Mouse (Mus musculus) hindbrain, embryonic 12.5 days (tissue): ENCODE data around the gene Yrdc. TPM values are rescaled to one million over a fixed set of nuclear protein-coding genes. Genes with fewer than 3 reads are reported as not detected.

ENCODE experiments used
- ATAC-seq: fragments of 200-750 bp; cut with Nextera tagmentation; 2 replicates; pipeline ENCODE4 v1.8.0; 2017; ENCODE audit warnings: moderate TSS enrichment; ENCODE audit not compliant: low FRiP score
- H3K27ac ChIP-seq: fragments of 300-500 bp; sonication (generic); 2 replicates; pipeline ENCODE4 v1.5.1; 2016; ENCODE audit warnings: mild to moderate bottlenecking
- H3K27me3 ChIP-seq: fragments of 300-500 bp; sonication (generic); 2 replicates; pipeline ENCODE4 v1.6.1; 2016; ENCODE audit warnings: mild to moderate bottlenecking
- H3K36me3 ChIP-seq: fragments of 300-500 bp; sonication (generic); 2 replicates; pipeline ENCODE4 v1.6.1; 2016; ENCODE audit warnings: mild to moderate bottlenecking
- H3K4me1 ChIP-seq: fragments of 300-500 bp; sonication (generic); 2 replicates; pipeline ENCODE4 v1.6.1; 2016
- H3K4me2 ChIP-seq: fragments of 300-500 bp; sonication (generic); replicated peaks from 2 replicates; pipeline ENCODE4 v1.6.1; 2016; ENCODE audit warnings: mild to moderate bottlenecking
- H3K4me3 ChIP-seq: fragments of 300-500 bp; sonication (generic); 2 replicates; pipeline ENCODE4 v1.5.1; 2016; ENCODE audit warnings: mild to moderate bottlenecking
- H3K9ac ChIP-seq: fragments of 300-500 bp; sonication (generic); 2 replicates; pipeline ENCODE4 v1.6.1; 2016; ENCODE audit warnings: mild to moderate bottlenecking, moderate library complexity
- H3K9me3 ChIP-seq: fragments of 300-500 bp; sonication (generic); replicated peaks from 2 replicates; pipeline ENCODE4 v1.6.1; 2016; ENCODE audit warnings: mild to moderate bottlenecking
- WGBS: fragments of 180-500 bp; shearing (Covaris S2); methylation state at CpG from one replicate; pipeline ENCODE4 v1.1.7; 2016; 5-methylcytosine and 5-hydroxymethylcytosine counted together
- polyA plus RNA-seq: library from polyadenylated mRNA; unstranded; fragments of >200 nt; fragmentation: Nextera tagmentation; extraction: Ambion mirVana; gene quantifications from 2 replicates; pipeline ENCODE4 v1.2.1, GENCODE M21; 2016

The Yrdc gene
- polyA plus RNA-seq, 1 experiment from 2014 or later = 48.5 TPM

- Histone ChIP-seq H3K27me3 (no peaks in the 10 kb centered on the region), H3K4me2 (no peak overlapping the region), H3K4me1 (no peaks in the 10 kb centered on the region), H3K36me3 (peaks cover 68% of the 10 kb centered on the region), H3K27ac (no peak overlapping the region), H3K4me3 (no peak overlapping the region), H3K9ac (no peak overlapping the region), H3K9me3 (no peaks in the 10 kb centered on the region)
- WGBS = 94% methylated on average over 6 of the region's 6 CpGs
- ATAC-seq = no peak
These were observed 25.5 kb upstream of the Yrdc start for GRCm38 (mm10) chr4:124824967-124825366.

GRCm38 (mm10) chr4:124825371-124825965 is 25.0 kb upstream of the Yrdc start:
- Histone ChIP-seq H3K9me3 (no peaks in the 10 kb centered on the region), H3K27me3 (no peaks in the 10 kb centered on the region), H3K4me2 (no peak overlapping the region), H3K36me3 (peaks cover 68% of the 10 kb centered on the region), H3K27ac (no peak overlapping the region), H3K9ac (no peak overlapping the region), H3K4me3 (no peak overlapping the region), H3K4me1 (no peaks in the 10 kb centered on the region)
- ATAC-seq = no peak
- 94% methylated on average over 21 of the region's 21 CpGs for WGBS

DNA sequence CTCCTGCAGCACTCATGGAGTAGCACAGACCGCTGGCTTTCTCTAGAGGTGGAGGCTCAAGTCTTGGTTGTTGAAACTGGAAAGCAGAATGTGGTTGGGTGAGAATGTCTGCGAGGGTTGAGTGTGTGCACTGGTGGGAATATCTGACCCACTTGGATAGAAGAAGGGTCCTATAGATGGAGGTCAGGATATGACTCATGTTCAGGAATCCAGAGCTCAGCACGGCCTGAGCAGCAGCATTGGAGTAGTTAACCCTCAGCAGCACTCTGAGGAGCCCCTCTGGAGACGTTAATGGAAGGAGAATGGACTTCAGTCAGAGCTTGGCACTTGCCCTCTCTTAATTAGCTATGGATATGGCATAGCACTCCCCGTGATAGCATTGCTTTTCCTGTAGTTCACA is 20.8 kb upstream of the Yrdc start:
- no peak overlapping the region for H3K4me2 ChIP-seq
- H3K4me3 ChIP-seq = no peak overlapping the region
- 92% methylated on average over 5 of the region's 5 CpGs for WGBS
- H3K9ac ChIP-seq = no peak overlapping the region
- H3K36me3 ChIP-seq = peaks cover 71% of the 10 kb centered on the region
- no peaks in the 10 kb centered on the region for H3K27me3 ChIP-seq
- no peaks in the 10 kb centered on the region for H3K4me1 ChIP-seq
- no peak for ATAC-seq
- H3K9me3 ChIP-seq = no peaks in the 10 kb centered on the region
- H3K27ac ChIP-seq = no peak overlapping the region

- Histone ChIP-seq H3K4me1 (no peaks in the 10 kb centered on the region), H3K4me3 (no peak overlapping the region), H3K9ac (no peak overlapping the region), H3K9me3 (no peaks in the 10 kb centered on the region), H3K27ac (no peak overlapping the region), H3K4me2 (no peak overlapping the region), H3K36me3 (peaks cover 55% of the 10 kb centered on the region), H3K27me3 (no peaks in the 10 kb centered on the region)
- no peak for ATAC-seq
- 93% methylated on average over 10 of the region's 10 CpGs for WGBS
These were observed 17.7 kb upstream of the Yrdc start for GRCm38 (mm10) chr4:124832796-124833195.

- Histone ChIP-seq H3K4me2 (no peak overlapping the region), H3K4me1 (no peaks in the 10 kb centered on the region), H3K9me3 (no peaks in the 10 kb centered on the region; the same call in 1 of the 2 replicates), H3K27ac (no peak overlapping the region), H3K27me3 (no peaks in the 10 kb centered on the region), H3K4me3 (no peak overlapping the region), H3K9ac (no peak overlapping the region), H3K36me3 (peaks cover 71% of the 10 kb centered on the region)
- WGBS = 88% methylated on average over 14 of the region's 14 CpGs
- ATAC-seq = no peak
These were observed 12.3 kb upstream of the Yrdc start for GRCm38 (mm10) chr4:124838035-124838700.

- 90% methylated on average over 1 of the region's 1 CpGs for WGBS
- H3K27ac ChIP-seq = no peak overlapping the region
- H3K9me3 ChIP-seq = no peaks in the 10 kb centered on the region; the same call in 1 of the 2 replicates
- no peaks in the 10 kb centered on the region for H3K4me1 ChIP-seq
- ATAC-seq = no peak
- H3K36me3 ChIP-seq = peaks cover 70% of the 10 kb centered on the region
- H3K4me2 ChIP-seq = no peak overlapping the region
- H3K9ac ChIP-seq = no peak overlapping the region
- no peak overlapping the region for H3K4me3 ChIP-seq
- no peaks in the 10 kb centered on the region for H3K27me3 ChIP-seq
These were observed 9.5 kb upstream of the Yrdc start for GRCm38 (mm10) chr4:124840998-124841397.

GRCm38 (mm10) chr4:124843493-124843892 is 7.0 kb upstream of the Yrdc start:
- Histone ChIP-seq H3K4me3 (no peak overlapping the region), H3K36me3 (peaks cover 61% of the 10 kb centered on the region), H3K9ac (no peak overlapping the region), H3K9me3 (no peaks in the 10 kb centered on the region; the same call in 1 of the 2 replicates), H3K4me1 (peaks cover 7% of the 10 kb centered on the region; the same call in 1 of the 2 replicates), H3K27me3 (no peaks in the 10 kb centered on the region), H3K4me2 (no peak overlapping the region), H3K27ac (no peak overlapping the region)
- 0 out of 2 replicates have a peak, but pooled peaks have one; percentile 31 for ATAC-seq
- WGBS = 53% methylated on average over 11 of the region's 11 CpGs

DNA sequence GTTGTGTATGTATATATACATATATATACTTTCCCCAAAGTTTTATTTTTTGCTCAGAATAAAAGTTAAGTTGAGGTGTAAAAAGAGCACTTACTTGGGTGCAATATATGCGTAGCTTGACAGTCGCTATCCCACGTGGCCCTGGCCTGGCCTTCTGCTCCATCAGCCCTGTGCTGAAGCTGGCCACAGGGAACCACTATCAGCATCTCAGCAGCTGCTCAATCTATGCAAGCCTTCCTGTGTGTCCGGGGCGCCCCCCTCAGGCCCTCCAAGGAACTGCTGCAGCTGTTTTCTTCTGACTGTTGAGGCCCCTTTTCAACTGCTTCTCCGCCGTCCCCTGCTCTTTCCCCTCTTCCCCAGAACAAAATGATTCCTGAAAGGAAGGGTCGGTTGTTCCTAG is 2.9 kb upstream of the Yrdc start:
- 4% methylated on average over 8 of the region's 8 CpGs for WGBS
- no peak for ATAC-seq

DNA sequence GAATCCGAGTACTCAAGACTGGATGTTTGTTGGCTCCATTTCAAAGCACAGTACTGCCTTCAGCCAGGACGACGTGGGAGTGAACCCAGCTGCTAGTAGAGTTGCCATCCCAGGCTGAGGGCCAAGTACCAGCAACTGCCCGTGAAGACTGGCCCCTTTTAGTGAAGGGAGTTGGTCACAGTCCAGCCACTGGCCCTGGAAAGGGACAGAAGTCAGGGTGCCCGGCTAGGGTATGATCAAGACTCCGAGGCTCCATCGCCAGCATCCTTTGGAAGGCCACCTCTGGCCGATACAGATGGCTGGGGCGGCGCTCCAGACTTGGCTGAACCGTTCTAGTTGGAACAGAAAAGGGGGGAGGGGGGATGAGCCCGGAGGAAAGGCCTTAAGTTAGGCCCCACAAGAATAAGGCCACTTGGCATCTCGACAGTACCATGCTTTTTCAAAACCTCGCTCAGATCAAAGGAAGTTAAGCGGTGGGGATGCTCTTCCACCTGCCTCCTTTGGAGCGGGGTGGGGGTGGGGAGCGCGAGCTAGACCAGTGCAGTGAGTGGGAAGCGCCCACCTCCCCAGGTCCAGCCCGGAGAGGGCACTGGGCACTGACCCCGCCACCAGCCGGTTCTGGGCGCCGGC is 733 bp upstream of the Yrdc start:
- Histone ChIP-seq H3K4me3 (peak overlapping the region; percentile 100), H3K4me2 (peak overlapping the region; percentile 87), H3K4me1 (peaks cover 29% of the 10 kb centered on the region), H3K36me3 (peaks cover 27% of the 10 kb centered on the region), H3K9ac (peak overlapping the region; percentile 95), H3K9me3 (no peaks in the 10 kb centered on the region), H3K27me3 (no peaks in the 10 kb centered on the region), H3K27ac (peak overlapping the region; percentile 96)
- peak; percentile 48 for ATAC-seq
- WGBS = 2% methylated on average over 24 of the region's 24 CpGs

More for the DNA sequence above, 2.9 kb upstream of the Yrdc start:
- Histone ChIP-seq H3K27me3 (no peaks in the 10 kb centered on the region), H3K4me1 (peaks cover 25% of the 10 kb centered on the region), H3K9ac (no peak overlapping the region), H3K36me3 (peaks cover 25% of the 10 kb centered on the region), H3K4me2 (no peak overlapping the region), H3K9me3 (no peaks in the 10 kb centered on the region), H3K27ac (peak overlapping the region; percentile 17; the same call in 1 of the 2 replicates), H3K4me3 (0 out of 2 replicates have a peak overlapping the region, but pooled peaks have one; percentile 0)

DNA sequence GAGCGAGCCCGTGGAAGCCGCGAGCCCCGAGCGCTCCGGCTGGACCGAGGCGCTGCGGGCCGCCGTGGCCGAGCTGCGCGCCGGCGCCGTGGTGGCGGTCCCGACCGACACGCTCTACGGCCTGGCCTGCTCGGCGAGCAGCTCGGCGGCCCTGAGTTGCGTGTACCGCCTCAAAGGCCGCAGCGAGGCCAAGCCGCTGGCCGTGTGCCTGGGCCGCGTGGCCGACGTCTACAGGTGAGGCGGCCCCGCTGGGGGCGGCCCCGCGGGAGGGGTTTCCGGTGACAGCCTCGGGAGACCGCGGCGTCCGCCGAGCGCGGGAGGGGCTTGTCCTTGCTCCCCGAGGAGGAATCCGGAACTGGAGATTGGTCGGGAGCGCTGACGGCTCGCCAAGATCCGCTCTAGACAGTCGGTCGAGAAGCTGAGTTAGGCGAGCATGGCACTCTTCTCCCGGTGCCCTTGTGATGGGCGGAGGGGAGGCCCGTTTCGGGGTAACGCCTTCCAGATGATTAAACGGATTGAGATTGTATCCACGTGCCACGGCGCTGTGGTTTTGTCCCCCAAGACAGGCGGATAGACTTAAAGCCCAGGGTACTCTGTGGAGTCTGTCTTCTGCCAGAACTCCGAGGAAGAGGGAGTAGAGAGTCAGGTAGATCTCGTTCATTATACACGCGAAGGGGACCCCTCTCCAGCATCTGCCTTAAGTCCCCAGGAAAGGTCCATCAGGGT is 617 bp downstream of the Yrdc start, which contains the start of gene 1110065P20Rik:
Gene 1110065P20Rik, minus strand, starts transcription at position 264 of the 726 bp plus-strand sequence.
- ATAC-seq = peak; percentile 54
- Histone ChIP-seq H3K4me2 (peak within 1 kb of the TSS; percentile 87), H3K9ac (peak within 1 kb of the TSS; percentile 95), H3K36me3 (peaks cover 30% of the 10 kb centered on the region), H3K9me3 (no peaks in the 10 kb centered on the region), H3K27ac (peak within 1 kb of the TSS; percentile 96), H3K4me1 (peaks cover 29% of the 10 kb centered on the region), H3K4me3 (peak within 1 kb of the TSS; percentile 100), H3K27me3 (no peaks in the 10 kb centered on the region)
- 1% methylated on average over 67 of the region's 75 CpGs for WGBS

DNA sequence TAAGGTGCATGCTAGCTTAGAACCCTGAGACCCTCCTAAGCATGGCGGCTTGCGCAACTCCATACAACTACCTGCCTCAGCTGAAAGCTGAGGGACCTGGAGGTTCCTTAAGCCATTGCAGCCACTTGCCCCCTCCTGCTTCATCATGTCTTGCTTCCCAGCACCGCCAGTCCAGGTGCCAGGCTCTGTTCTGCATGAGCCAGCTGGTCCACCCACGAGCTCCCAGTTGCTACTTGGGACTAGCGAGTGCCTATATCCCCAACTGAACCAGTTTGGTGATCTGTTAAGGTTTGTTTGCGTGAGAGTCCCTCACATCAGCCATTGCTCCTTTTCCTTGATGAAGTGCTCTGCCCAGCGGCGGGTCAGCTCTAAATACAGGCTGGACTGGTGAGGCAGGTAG is 5.8 kb downstream of the Yrdc start:
- H3K4me3 ChIP-seq = no peak overlapping the region
- peaks cover 5% of the 10 kb centered on the region for H3K27me3 ChIP-seq
- no peak overlapping the region for H3K9ac ChIP-seq
- H3K9me3 ChIP-seq = no peaks in the 10 kb centered on the region
- no peak for ATAC-seq
- H3K27ac ChIP-seq = no peak overlapping the region
- WGBS = 93% methylated on average over 8 of the region's 8 CpGs
- H3K4me1 ChIP-seq = peaks cover 27% of the 10 kb centered on the region
- peaks cover 55% of the 10 kb centered on the region for H3K36me3 ChIP-seq
- no peak overlapping the region for H3K4me2 ChIP-seq

- no peak for ATAC-seq
- no peak overlapping the region for H3K9ac ChIP-seq
- H3K27me3 ChIP-seq = peaks cover 15% of the 10 kb centered on the region
- no peak overlapping the region for H3K27ac ChIP-seq
- no peaks in the 10 kb centered on the region for H3K9me3 ChIP-seq
- WGBS = 73% methylated on average over 5 of the region's 5 CpGs
- peaks cover 52% of the 10 kb centered on the region for H3K36me3 ChIP-seq
- no peak overlapping the region for H3K4me3 ChIP-seq
- peaks cover 21% of the 10 kb centered on the region for H3K4me1 ChIP-seq
- H3K4me2 ChIP-seq = no peak overlapping the region
These were observed 7.9 kb downstream of the Yrdc start for GRCm38 (mm10) chr4:124858370-124858769.
